Mouse (Mus musculus) liver, postnatal 0 days (tissue): ENCODE measurements around the gene Vezf1.

Source experiments
- CTCF ChIP-seq: sonication (generic); IDR thresholded peaks from 2 replicates; pipeline ENCODE4 v1.5.1; 2016; ENCODE audit warnings: antibody characterized with exemption, low read depth
- EP300 ChIP-seq: IDR thresholded peaks from 2 replicates; pipeline ENCODE4 v1.6.1; 2016; ENCODE audit warnings: antibody characterized with exemption, low read depth, mild to moderate bottlenecking

- TF ChIP-seq CTCF: no peak
- TF ChIP-seq EP300: no peak
Measured at GRCm38 (mm10) chr11:88122545-88122944, 54.5 kb downstream of the Vezf1 start.
